Mouse (Mus musculus): Measurements from ENCODE around the gene Adprm. TPM values are rescaled to one million over a fixed set of nuclear protein-coding genes. Genes with fewer than 3 reads are reported as not detected.

Adprm gene
- polyA plus RNA-seq, 1 experiment, result 30.6 TPM

GRCm38 (mm10) chr11:67040483-67040882 lies 11.9 kb downstream of the Adprm start:
- peaks cover 27% of the 10 kb centered on the region for H3K36me3 ChIP-seq (ENCODE audit: control insufficient read depth, insufficient read depth, low read length, poor library complexity, severe bottlenecking)
- TF ChIP-seq CTCF (IDR thresholded peaks at IDR 0.05; ENCODE audit: low read depth, low read length) (no peak), EP300 (IDR thresholded peaks at IDR 0.05; ENCODE audit: insufficient read depth, low read depth, low read length) (no peak), POLR2A (IDR thresholded peaks at IDR 0.05; ENCODE audit: insufficient read depth, low read length) (no peak)

DNA sequence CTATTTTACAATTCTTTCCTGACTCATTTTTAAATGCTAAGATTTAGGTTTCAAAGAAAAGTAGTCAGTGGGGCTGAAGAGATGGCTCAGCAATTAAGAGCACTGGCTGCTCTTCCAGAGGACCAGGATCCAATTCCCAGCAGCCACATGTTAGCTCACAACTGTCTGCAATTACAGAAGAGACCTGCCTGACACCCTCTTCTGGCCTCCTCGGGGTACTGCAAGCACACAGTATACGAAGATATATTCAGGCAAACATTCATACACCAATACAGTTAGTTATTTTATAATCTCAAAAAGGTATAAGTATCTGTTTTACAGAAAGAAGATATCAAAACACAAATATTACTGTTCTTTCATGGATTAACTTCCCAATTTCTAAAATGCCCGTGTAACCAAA lies 12.6 kb downstream of the Adprm start:
- no peaks in the 10 kb centered on the region for H3K9me3 ChIP-seq (replicated peaks; ENCODE audit: control insufficient read depth, insufficient read depth, low read length, poor library complexity, severe bottlenecking)
- peaks cover 27% of the 10 kb centered on the region for H3K36me3 ChIP-seq (ENCODE audit: control insufficient read depth, insufficient read depth, low read length, poor library complexity, severe bottlenecking)
- TF ChIP-seq EP300 (IDR thresholded peaks at IDR 0.05; ENCODE audit: insufficient read depth, low read depth, low read length) (no peak), POLR2A (IDR thresholded peaks at IDR 0.05; ENCODE audit: insufficient read depth, low read length) (no peak), CTCF (IDR thresholded peaks at IDR 0.05; ENCODE audit: low read depth, low read length) (peak; percentile 37)
- no peak overlapping the region for H3K4me3 ChIP-seq (ENCODE audit: low read depth, low read length)
- no peak overlapping the region for H3K9ac ChIP-seq (ENCODE audit: low read depth, poor library complexity, severe bottlenecking)
- no peaks in the 10 kb centered on the region for H3K4me1 ChIP-seq (ENCODE audit: control insufficient read depth, insufficient read depth, low read length)
- H3K27me3 ChIP-seq (ENCODE audit: control insufficient read depth, insufficient read depth, low read length, poor library complexity, severe bottlenecking), result no peaks in the 10 kb centered on the region
- H3K27ac ChIP-seq (ENCODE audit: insufficient read depth, low read length), result no peak overlapping the region

More at GRCm38 (mm10) chr11:67040483-67040882, 11.9 kb downstream of the Adprm start:
- Histone ChIP-seq H3K27me3 (ENCODE audit: control insufficient read depth, insufficient read depth, low read length, poor library complexity, severe bottlenecking) (no peaks in the 10 kb centered on the region), H3K4me3 (ENCODE audit: low read depth, low read length) (no peak overlapping the region), H3K4me1 (ENCODE audit: control insufficient read depth, insufficient read depth, low read length) (no peaks in the 10 kb centered on the region), H3K27ac (ENCODE audit: insufficient read depth, low read length) (no peak overlapping the region), H3K9ac (ENCODE audit: low read depth, poor library complexity, severe bottlenecking) (no peak overlapping the region), H3K9me3 (replicated peaks; ENCODE audit: control insufficient read depth, insufficient read depth, low read length, poor library complexity, severe bottlenecking) (no peaks in the 10 kb centered on the region)

DNA sequence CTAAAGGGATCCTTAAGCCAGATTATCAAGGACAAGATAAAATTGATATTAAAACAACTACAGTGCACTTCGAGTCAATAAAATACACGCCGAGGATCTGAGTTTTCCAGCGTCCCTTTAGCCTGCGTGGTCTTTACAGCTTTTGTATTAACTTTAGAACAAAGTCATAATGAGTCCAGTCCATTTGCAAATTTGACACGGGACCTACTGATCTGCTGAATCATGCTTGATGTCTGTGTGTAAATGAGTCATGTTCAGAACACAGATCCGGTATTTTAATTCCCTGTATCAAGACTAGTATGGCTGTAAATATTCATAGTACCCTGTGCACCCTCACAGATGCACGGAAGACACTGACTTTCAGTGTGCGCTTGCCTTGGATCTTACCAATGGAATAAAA lies 15.5 kb downstream of the Adprm start:
- no peaks in the 10 kb centered on the region for H3K27me3 ChIP-seq (ENCODE audit: control insufficient read depth, insufficient read depth, low read length, poor library complexity, severe bottlenecking)
- no peaks in the 10 kb centered on the region for H3K4me1 ChIP-seq (ENCODE audit: control insufficient read depth, insufficient read depth, low read length)
- TF ChIP-seq CTCF (IDR thresholded peaks at IDR 0.05; ENCODE audit: low read depth, low read length) (no peak), EP300 (IDR thresholded peaks at IDR 0.05; ENCODE audit: insufficient read depth, low read depth, low read length) (no peak), POLR2A (IDR thresholded peaks at IDR 0.05; ENCODE audit: insufficient read depth, low read length) (no peak)
- no peaks in the 10 kb centered on the region for H3K9me3 ChIP-seq (replicated peaks; ENCODE audit: control insufficient read depth, insufficient read depth, low read length, poor library complexity, severe bottlenecking)
- no peak overlapping the region for H3K9ac ChIP-seq (ENCODE audit: low read depth, poor library complexity, severe bottlenecking)
- no peak overlapping the region for H3K4me3 ChIP-seq (ENCODE audit: low read depth, low read length)
- peaks cover 27% of the 10 kb centered on the region for H3K36me3 ChIP-seq (ENCODE audit: control insufficient read depth, insufficient read depth, low read length, poor library complexity, severe bottlenecking)
- no peak overlapping the region for H3K27ac ChIP-seq (ENCODE audit: insufficient read depth, low read length)

DNA sequence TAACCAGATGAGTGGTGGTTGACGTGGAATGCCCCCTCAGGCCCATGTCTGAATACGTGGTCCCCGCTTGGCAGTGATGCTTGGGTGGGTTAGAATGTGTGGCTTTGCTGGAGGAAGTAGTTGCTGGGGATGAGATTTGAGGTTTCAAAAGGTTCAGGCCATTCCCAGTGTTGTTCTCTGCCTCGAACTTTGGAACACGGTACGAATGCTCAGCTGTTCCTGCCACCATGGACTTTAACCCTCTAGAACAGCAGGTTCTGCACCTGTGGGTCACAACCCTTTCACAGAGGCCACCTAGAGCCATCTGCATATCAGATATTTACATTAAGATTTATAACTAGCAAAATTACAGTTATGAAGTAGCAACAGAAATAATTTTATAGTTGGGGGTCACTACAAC lies 16.2 kb downstream of the Adprm start:
- H3K4me1 ChIP-seq (ENCODE audit: control insufficient read depth, insufficient read depth, low read length), result no peaks in the 10 kb centered on the region
- H3K9ac ChIP-seq (ENCODE audit: low read depth, poor library complexity, severe bottlenecking), result no peak overlapping the region
- H3K27ac ChIP-seq (ENCODE audit: insufficient read depth, low read length), result no peak overlapping the region
- peaks cover 21% of the 10 kb centered on the region for H3K36me3 ChIP-seq (ENCODE audit: control insufficient read depth, insufficient read depth, low read length, poor library complexity, severe bottlenecking)
- TF ChIP-seq POLR2A (IDR thresholded peaks at IDR 0.05; ENCODE audit: insufficient read depth, low read length) (no peak), CTCF (IDR thresholded peaks at IDR 0.05; ENCODE audit: low read depth, low read length) (no peak), EP300 (IDR thresholded peaks at IDR 0.05; ENCODE audit: insufficient read depth, low read depth, low read length) (no peak)
- H3K9me3 ChIP-seq (replicated peaks; ENCODE audit: control insufficient read depth, insufficient read depth, low read length, poor library complexity, severe bottlenecking), result no peaks in the 10 kb centered on the region
- H3K27me3 ChIP-seq (ENCODE audit: control insufficient read depth, insufficient read depth, low read length, poor library complexity, severe bottlenecking), result no peaks in the 10 kb centered on the region
- H3K4me3 ChIP-seq (ENCODE audit: low read depth, low read length), result no peak overlapping the region

DNA sequence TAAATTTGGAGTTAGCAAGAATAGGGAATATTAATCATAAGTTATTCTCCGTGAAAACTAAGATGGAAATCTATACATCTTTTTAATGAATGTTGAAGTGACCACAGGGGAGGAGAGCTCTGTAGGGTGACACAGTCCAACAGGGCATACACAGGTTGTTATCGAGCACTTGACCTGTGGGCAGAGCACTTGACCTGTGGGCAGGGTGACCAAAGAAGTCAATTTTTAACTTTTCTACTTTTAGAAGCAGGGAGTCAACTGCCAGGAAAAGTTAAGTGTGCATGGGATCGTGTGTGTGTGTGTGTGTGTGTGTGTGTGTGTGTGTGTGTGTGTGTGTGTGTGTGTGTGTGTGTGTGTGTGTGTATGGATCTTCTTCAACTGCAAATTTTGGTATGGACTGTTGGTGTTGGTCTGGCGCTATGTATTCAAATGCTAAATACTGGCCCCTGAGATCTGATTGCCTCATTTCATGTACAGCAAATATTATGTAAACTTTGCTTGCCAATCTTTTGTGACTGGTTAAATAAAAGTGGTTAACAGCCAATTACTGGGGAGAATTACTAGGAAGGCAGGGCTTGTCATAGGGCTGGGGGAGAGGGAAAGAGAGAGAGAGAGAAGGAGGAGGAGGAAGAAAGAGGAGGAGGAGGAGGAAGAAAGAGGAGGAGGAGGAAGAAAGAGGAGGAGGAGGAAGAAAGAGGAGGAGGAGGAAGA lies 17.5 kb downstream of the Adprm start:
- no peak overlapping the region for H3K9ac ChIP-seq (ENCODE audit: low read depth, poor library complexity, severe bottlenecking)
- no peak overlapping the region for H3K4me3 ChIP-seq (ENCODE audit: low read depth, low read length)
- H3K36me3 ChIP-seq (ENCODE audit: control insufficient read depth, insufficient read depth, low read length, poor library complexity, severe bottlenecking), result 0 out of 2 replicates have a peak, but pooled peaks cover 9% of the 10 kb centered on the region
- TF ChIP-seq EP300 (IDR thresholded peaks at IDR 0.05; ENCODE audit: insufficient read depth, low read depth, low read length), result no peak
- TF ChIP-seq CTCF (IDR thresholded peaks at IDR 0.05; ENCODE audit: low read depth, low read length), result no peak
- TF ChIP-seq POLR2A (IDR thresholded peaks at IDR 0.05; ENCODE audit: insufficient read depth, low read length), result no peak
- no peaks in the 10 kb centered on the region for H3K4me1 ChIP-seq (ENCODE audit: control insufficient read depth, insufficient read depth, low read length)
- H3K27me3 ChIP-seq (ENCODE audit: control insufficient read depth, insufficient read depth, low read length, poor library complexity, severe bottlenecking), result no peaks in the 10 kb centered on the region
- no peak overlapping the region for H3K27ac ChIP-seq (ENCODE audit: insufficient read depth, low read length)
- H3K9me3 ChIP-seq (replicated peaks; ENCODE audit: control insufficient read depth, insufficient read depth, low read length, poor library complexity, severe bottlenecking), result no peaks in the 10 kb centered on the region

GRCm38 (mm10) chr11:67031603-67031915 lies 20.8 kb downstream of the Adprm start:
- no peaks in the 10 kb centered on the region for H3K27me3 ChIP-seq (ENCODE audit: control insufficient read depth, insufficient read depth, low read length, poor library complexity, severe bottlenecking)
- no peaks in the 10 kb centered on the region for H3K9me3 ChIP-seq (replicated peaks; ENCODE audit: control insufficient read depth, insufficient read depth, low read length, poor library complexity, severe bottlenecking)
- H3K4me1 ChIP-seq (ENCODE audit: control insufficient read depth, insufficient read depth, low read length), result no peaks in the 10 kb centered on the region
- H3K4me3 ChIP-seq (ENCODE audit: low read depth, low read length), result no peak overlapping the region
- no peak for TF ChIP-seq CTCF (IDR thresholded peaks at IDR 0.05; ENCODE audit: low read depth, low read length)
- TF ChIP-seq EP300 (IDR thresholded peaks at IDR 0.05; ENCODE audit: insufficient read depth, low read depth, low read length), result no peak
- no peak for TF ChIP-seq POLR2A (IDR thresholded peaks at IDR 0.05; ENCODE audit: insufficient read depth, low read length)
- no peak overlapping the region for H3K9ac ChIP-seq (ENCODE audit: low read depth, poor library complexity, severe bottlenecking)
- H3K27ac ChIP-seq (ENCODE audit: insufficient read depth, low read length), result no peak overlapping the region
- no peaks in the 10 kb centered on the region for H3K36me3 ChIP-seq (ENCODE audit: control insufficient read depth, insufficient read depth, low read length, poor library complexity, severe bottlenecking)

Measured in ES-Bruce4 (cell line).